Mouse (Mus musculus) G1E (cell line): ENCODE measurements at regions not wholly inside any gene's neighbourhood (a gene's known extent, or its start where the extent isn't known, plus 50 kb on each side); places are given as distances from the start of the nearest gene placed in this dataset.
"Not testable (repeated sequence)": the region's sequence is repeated elsewhere in the genome, so short reads cannot be mapped to it uniquely, and the experiment has no call there.

Experiments
- CTCF ChIP-seq: IDR thresholded peaks from 2 replicates; pipeline ENCODE4 v1.5.1; 2012; ENCODE audit warnings: low read depth, low read length, inconsistent platforms, mixed read lengths
- GATA2 ChIP-seq: IDR thresholded peaks from 2 replicates; pipeline ENCODE4 v1.6.1; 2012; ENCODE audit warnings: low read depth, low read length, inconsistent platforms, borderline replicate concordance

- TF ChIP-seq CTCF, GATA2: not testable (repeated sequence)
Observed at GRCm38 (mm10) chr2:149109551-149109950, 92.5 kb upstream of the Gm10750 start.
